Mouse (Mus musculus): ENCODE results near the gene Pcbp1. TPM values are rescaled to one million over a fixed set of nuclear protein-coding genes. Genes with fewer than 3 reads are reported as not detected.
"Not testable (repeated sequence)": the region's sequence is repeated elsewhere in the genome, so short reads cannot be mapped to it uniquely, and the experiment has no call there.

The Pcbp1 gene
- polyA plus RNA-seq, 1 experiment from 2014 or later: 331 TPM

- H3K9ac ChIP-seq (replicated peaks): no peak overlapping the region
- H3K4me3 ChIP-seq (replicated peaks): no peak overlapping the region
- 75% methylated on average over 5 of the region's 5 CpGs for WGBS
- no peak overlapping the region for H3K4me2 ChIP-seq
- no peaks in the 10 kb centered on the region for H3K36me3 ChIP-seq
- no peak for ATAC-seq (ENCODE audit: low FRiP score)
- no peaks in the 10 kb centered on the region for H3K4me1 ChIP-seq
- H3K27me3 ChIP-seq (replicated peaks): no peaks in the 10 kb centered on the region
- H3K9me3 ChIP-seq (replicated peaks): no peaks in the 10 kb centered on the region
- H3K27ac ChIP-seq (replicated peaks): no peak overlapping the region
These were observed 26.5 kb downstream of the Pcbp1 start for GRCm38 (mm10) chr6:86499571-86500109.

GRCm38 (mm10) chr6:86497942-86498732, 28.0 kb downstream of the Pcbp1 start:
- peak overlapping the region; percentile 31 for H3K4me2 ChIP-seq

GRCm38 (mm10) chr6:86497071-86497815, 28.9 kb downstream of the Pcbp1 start:
- H3K27ac ChIP-seq (replicated peaks): no peak overlapping the region
- H3K4me2 ChIP-seq: peak overlapping the region; percentile 31
- no peaks in the 10 kb centered on the region for H3K27me3 ChIP-seq (replicated peaks)
- 36% methylated on average over 13 of the region's 13 CpGs for WGBS
- no peaks in the 10 kb centered on the region for H3K36me3 ChIP-seq
- no peak overlapping the region for H3K9ac ChIP-seq (replicated peaks)
- H3K4me3 ChIP-seq (replicated peaks): no peak overlapping the region; the same call in 1 of the 2 replicates
- H3K4me1 ChIP-seq: no peaks in the 10 kb centered on the region
- no peak for ATAC-seq (ENCODE audit: low FRiP score)
- no peaks in the 10 kb centered on the region for H3K9me3 ChIP-seq (replicated peaks)

More at GRCm38 (mm10) chr6:86497942-86498732, 28.0 kb downstream of the Pcbp1 start:
- no peaks in the 10 kb centered on the region for H3K27me3 ChIP-seq (replicated peaks)
- H3K4me3 ChIP-seq (replicated peaks): no peak overlapping the region
- no peaks in the 10 kb centered on the region for H3K9me3 ChIP-seq (replicated peaks)
- no peaks in the 10 kb centered on the region for H3K36me3 ChIP-seq
- no peak for ATAC-seq (ENCODE audit: low FRiP score)
- WGBS: 76% methylated on average over 11 of the region's 11 CpGs
- no peak overlapping the region for H3K9ac ChIP-seq (replicated peaks)
- H3K4me1 ChIP-seq: no peaks in the 10 kb centered on the region
- no peak overlapping the region for H3K27ac ChIP-seq (replicated peaks)

GRCm38 (mm10) chr6:86496585-86496984, 29.5 kb downstream of the Pcbp1 start:
- Histone ChIP-seq H3K4me1 (no peaks in the 10 kb centered on the region), H3K36me3 (no peaks in the 10 kb centered on the region), H3K4me2 (0 out of 2 replicates have a peak overlapping the region, but pooled peaks have one; percentile 31), H3K9me3 (replicated peaks) (no peaks in the 10 kb centered on the region), H3K27me3 (replicated peaks) (no peaks in the 10 kb centered on the region), H3K4me3 (replicated peaks) (no peak overlapping the region), H3K9ac (replicated peaks) (no peak overlapping the region), H3K27ac (replicated peaks) (no peak overlapping the region)
- ATAC-seq (ENCODE audit: low FRiP score): no peak
- WGBS: 79% methylated on average over 5 of the region's 5 CpGs

- H3K27ac ChIP-seq (replicated peaks): no peak overlapping the region
- H3K9ac ChIP-seq (replicated peaks): no peak overlapping the region
- H3K4me1 ChIP-seq: no peaks in the 10 kb centered on the region
- H3K4me3 ChIP-seq (replicated peaks): no peak overlapping the region
- H3K36me3 ChIP-seq: no peaks in the 10 kb centered on the region
- H3K9me3 ChIP-seq (replicated peaks): no peaks in the 10 kb centered on the region
- WGBS: 82% methylated on average over 8 of the region's 8 CpGs
- no peak for ATAC-seq (ENCODE audit: low FRiP score)
- H3K27me3 ChIP-seq (replicated peaks): no peaks in the 10 kb centered on the region
- no peak overlapping the region for H3K4me2 ChIP-seq
These were observed 30.0 kb downstream of the Pcbp1 start for GRCm38 (mm10) chr6:86496127-86496526.

- H3K9ac ChIP-seq (replicated peaks): no peak overlapping the region
- H3K27me3 ChIP-seq (replicated peaks): no peaks in the 10 kb centered on the region
- H3K4me2 ChIP-seq: no peak overlapping the region
- H3K4me3 ChIP-seq (replicated peaks): no peak overlapping the region
- H3K9me3 ChIP-seq (replicated peaks): no peaks in the 10 kb centered on the region
- WGBS: 59% methylated on average over 3 of the region's 3 CpGs
- H3K36me3 ChIP-seq: no peaks in the 10 kb centered on the region
- H3K27ac ChIP-seq (replicated peaks): no peak overlapping the region
- no peaks in the 10 kb centered on the region for H3K4me1 ChIP-seq
- no peak for ATAC-seq (ENCODE audit: low FRiP score)
These were observed 30.5 kb downstream of the Pcbp1 start for GRCm38 (mm10) chr6:86495661-86496060.

GRCm38 (mm10) chr6:86494767-86495166, 31.4 kb downstream of the Pcbp1 start:
- H3K9me3 ChIP-seq (replicated peaks): no peaks in the 10 kb centered on the region
- 94% methylated on average over 7 of the region's 7 CpGs for WGBS
- no peak overlapping the region for H3K4me2 ChIP-seq
- no peak for ATAC-seq (ENCODE audit: low FRiP score)
- H3K27me3 ChIP-seq (replicated peaks): no peaks in the 10 kb centered on the region
- no peak overlapping the region for H3K4me3 ChIP-seq (replicated peaks)
- H3K36me3 ChIP-seq: no peaks in the 10 kb centered on the region
- no peaks in the 10 kb centered on the region for H3K4me1 ChIP-seq
- no peak overlapping the region for H3K27ac ChIP-seq (replicated peaks)
- no peak overlapping the region for H3K9ac ChIP-seq (replicated peaks)

GRCm38 (mm10) chr6:86493469-86494263, 32.5 kb downstream of the Pcbp1 start:
- H3K4me3 ChIP-seq (replicated peaks): no peak overlapping the region
- WGBS: 77% methylated on average over 13 of the region's 13 CpGs
- no peak for ATAC-seq (ENCODE audit: low FRiP score)
- H3K27me3 ChIP-seq (replicated peaks): no peaks in the 10 kb centered on the region
- no peaks in the 10 kb centered on the region for H3K36me3 ChIP-seq
- H3K27ac ChIP-seq (replicated peaks): no peak overlapping the region
- H3K4me2 ChIP-seq: no peak overlapping the region
- H3K4me1 ChIP-seq: no peaks in the 10 kb centered on the region
- no peaks in the 10 kb centered on the region for H3K9me3 ChIP-seq (replicated peaks)
- H3K9ac ChIP-seq (replicated peaks): no peak overlapping the region

- WGBS: 88% methylated on average over 8 of the region's 8 CpGs
- H3K27me3 ChIP-seq (replicated peaks); H3K27ac ChIP-seq (replicated peaks); H3K9me3 ChIP-seq (replicated peaks); H3K9ac ChIP-seq (replicated peaks); H3K4me3 ChIP-seq (replicated peaks); ATAC-seq (ENCODE audit: low FRiP score); H3K36me3 ChIP-seq; H3K4me2 ChIP-seq: not testable (repeated sequence)
- peaks cover 16% of the 10 kb centered on the region for H3K4me1 ChIP-seq
These were observed 35.7 kb downstream of the Pcbp1 start for GRCm38 (mm10) chr6:86490413-86490812.

GRCm38 (mm10) chr6:86489945-86490344, 36.2 kb downstream of the Pcbp1 start:
- Histone ChIP-seq H3K9ac (replicated peaks) (no peak overlapping the region), H3K4me3 (replicated peaks) (no peak overlapping the region), H3K4me1 (peaks cover 16% of the 10 kb centered on the region), H3K27ac (replicated peaks) (no peak overlapping the region), H3K36me3 (no peaks in the 10 kb centered on the region), H3K9me3 (replicated peaks) (no peaks in the 10 kb centered on the region), H3K27me3 (replicated peaks) (no peaks in the 10 kb centered on the region), H3K4me2 (no peak overlapping the region)
- no peak for ATAC-seq (ENCODE audit: low FRiP score)
- WGBS: 98% methylated on average over 2 of the region's 2 CpGs

- Histone ChIP-seq H3K9ac (replicated peaks) (peak overlapping the region; percentile 39), H3K4me1 (peaks cover 16% of the 10 kb centered on the region), H3K36me3 (no peaks in the 10 kb centered on the region), H3K4me2 (peak overlapping the region; percentile 53), H3K9me3 (replicated peaks) (no peaks in the 10 kb centered on the region), H3K27ac (replicated peaks) (peak overlapping the region; percentile 91), H3K27me3 (replicated peaks) (no peaks in the 10 kb centered on the region), H3K4me3 (replicated peaks) (no peak overlapping the region)
- ATAC-seq (ENCODE audit: low FRiP score): 0 out of 2 replicates have a peak, but pooled peaks have one; percentile 23
- 16% methylated on average over 3 of the region's 3 CpGs for WGBS
These were observed 38.0 kb downstream of the Pcbp1 start for GRCm38 (mm10) chr6:86488149-86488485.

Data from neural tube, embryonic 15.5 days (tissue).